Mouse (Mus musculus): ENCODE measurements around the gene Zfp442. TPM values are rescaled to one million over a fixed set of nuclear protein-coding genes. Genes with fewer than 3 reads are reported as not detected.

Gene Zfp442
- 2.9 to 4.1 TPM (median 3.8 TPM) in 4 replicates for total RNA-seq (2023; ENCODE audit: inconsistent age)

DNA sequence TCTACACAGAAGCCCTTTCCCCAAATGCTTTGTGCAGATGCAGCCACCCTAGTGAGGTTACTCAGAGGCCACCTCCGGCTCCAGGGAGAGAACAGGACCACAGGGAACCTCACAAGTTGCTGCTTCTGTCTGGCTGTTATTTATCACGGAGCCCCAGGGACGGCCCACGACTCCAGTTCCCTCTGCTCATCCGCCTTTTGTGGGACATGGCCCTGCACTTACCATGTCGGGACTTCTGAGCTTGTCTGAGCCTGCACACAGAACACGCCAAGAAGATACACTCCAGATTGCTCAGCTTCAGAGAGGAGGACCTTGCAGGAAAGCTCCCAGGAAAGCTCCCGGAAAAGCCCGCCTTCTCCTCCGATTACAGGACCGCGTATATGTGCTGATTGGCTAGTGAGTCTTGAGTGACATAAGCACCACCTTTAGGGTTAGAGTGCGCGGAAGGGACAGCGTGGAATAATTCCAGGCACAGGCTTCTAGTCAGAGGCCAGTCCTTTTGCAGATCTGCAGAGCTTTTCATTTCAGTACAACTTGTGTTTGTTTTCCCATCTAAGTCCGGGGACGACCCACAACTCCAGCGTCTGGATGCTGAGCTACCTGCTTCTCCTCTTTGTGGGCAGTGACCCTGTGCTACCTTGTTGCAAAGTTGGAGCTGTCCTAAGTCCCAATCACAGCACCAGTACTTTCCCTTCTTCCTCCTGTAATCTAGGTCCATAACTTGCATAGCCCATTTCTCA, at the start of gene Zfp442:
TSS of gene Zfp442 (minus strand) at position 307 of the 740 bp plus-strand sequence.

DNA sequence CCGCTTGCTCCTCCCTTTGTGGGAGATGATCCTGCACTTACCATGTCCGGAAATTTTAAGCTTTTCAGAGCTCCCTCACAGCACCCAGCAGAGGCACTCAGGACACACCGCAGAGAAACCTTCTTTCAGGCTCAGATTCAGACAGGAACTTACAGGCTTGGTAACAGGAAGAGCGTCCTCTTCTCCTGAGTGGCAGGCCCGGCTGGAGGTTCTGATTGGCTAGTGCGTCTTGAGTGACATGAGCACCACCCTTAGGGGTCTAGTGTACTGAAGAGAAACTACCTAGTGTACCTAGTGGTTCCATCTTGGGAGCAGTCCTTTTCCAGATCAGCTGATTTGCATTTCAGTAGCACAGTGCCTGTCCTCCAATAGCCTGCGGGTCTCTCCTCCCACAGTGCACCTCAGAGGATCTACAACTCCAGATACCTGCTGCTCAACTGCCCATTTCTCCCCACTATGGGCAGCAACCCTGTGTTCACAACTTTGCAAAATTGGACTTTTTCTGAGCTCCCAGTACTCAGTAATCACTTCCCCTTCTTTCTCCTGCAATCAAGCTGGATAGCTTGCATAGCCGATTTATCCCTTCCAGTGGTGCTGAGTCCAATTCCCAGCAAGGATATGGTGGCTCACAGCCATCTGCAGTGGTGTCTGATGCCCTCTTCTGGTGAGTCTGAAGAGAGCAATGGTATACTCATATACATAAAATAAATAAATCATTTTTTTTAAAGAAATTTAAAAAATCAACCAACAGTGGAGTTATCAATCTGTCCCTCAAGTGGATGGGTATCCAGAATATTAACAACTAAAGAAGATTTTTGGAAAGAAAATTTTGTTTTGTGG, 33.9 kb upstream of the Zfp442 start, which contains the start of gene Zfp345:
TSS of gene Zfp345 (minus strand) at position 153 of the 840 bp plus-strand sequence.

DNA sequence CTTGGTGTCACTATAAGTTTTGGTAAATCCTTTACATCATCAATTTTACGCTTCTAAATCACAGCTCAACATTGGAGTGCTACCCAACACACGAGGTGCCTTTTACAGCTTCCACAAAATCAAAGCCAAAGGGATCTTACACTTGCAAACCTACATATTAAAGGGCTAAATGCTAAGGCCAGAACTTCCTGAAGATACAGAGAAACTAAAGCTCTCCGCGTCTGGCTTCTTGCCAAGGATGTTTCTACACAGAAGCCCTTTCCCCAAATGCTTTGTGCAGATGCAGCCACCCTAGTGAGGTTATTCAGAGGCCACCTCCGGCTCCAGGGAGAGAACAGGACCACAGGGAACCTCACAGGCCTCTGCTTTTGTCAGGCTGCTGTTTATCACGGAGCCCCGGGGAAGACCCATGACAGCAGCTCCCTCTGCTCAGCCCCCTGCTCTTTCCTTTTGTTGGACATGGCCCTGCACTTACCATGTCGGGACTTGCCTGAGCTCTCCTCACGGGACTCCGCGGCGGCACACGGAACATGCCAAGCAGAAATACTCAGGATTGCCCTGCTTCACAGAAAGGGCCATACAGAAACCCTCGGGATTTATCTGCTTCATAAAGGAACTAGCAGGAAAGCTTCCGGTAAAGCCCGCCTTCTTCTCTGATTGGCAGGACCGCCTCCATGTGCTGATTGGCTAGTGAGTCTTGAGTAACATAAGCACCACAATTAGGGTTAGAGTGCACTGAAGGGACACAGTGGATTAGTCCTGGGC, 89.0 kb downstream of the Zfp442 start, which contains the start of gene 3300002I08Rik:
TSS of gene 3300002I08Rik (minus strand) at position 653 of the 765 bp plus-strand sequence.

Other genes starting within 250 kb of the Zfp442 start
- gene Zfp937, start 233.4 kb downstream of the Zfp442 start, total RNA-seq (2023; ENCODE audit: inconsistent age): 3.7 to 5.9 TPM (median 4.2 TPM) in 4 replicates
- gene Gm21994, start 195.9 kb downstream of the Zfp442 start, total RNA-seq (2023; ENCODE audit: inconsistent age): 10.6 to 16.2 TPM (median 13.1 TPM) in 4 replicates
- gene Gm14124, start 194.0 kb downstream of the Zfp442 start, total RNA-seq (2023; ENCODE audit: inconsistent age): 0.35 to 0.77 TPM (median 0.42 TPM) in 3 of 4 replicates, not detected in the other
- 5.0 to 10.0 TPM (median 7.5 TPM) in 4 replicates for gene Gm10130, start 127.8 kb downstream of the Zfp442 start, total RNA-seq (2023; ENCODE audit: inconsistent age)
- 4.8 to 6.1 TPM (median 5.6 TPM) in 4 replicates for gene 3300002I08Rik, start 88.7 kb downstream of the Zfp442 start, total RNA-seq (2023; ENCODE audit: inconsistent age)
- gene Zfp345, start 33.6 kb upstream of the Zfp442 start, total RNA-seq (2023; ENCODE audit: inconsistent age): 1.2 to 1.6 TPM (median 1.4 TPM) in 4 replicates
- gene Cst7, start 118.9 kb upstream of the Zfp442 start, total RNA-seq (2023; ENCODE audit: inconsistent age): not detected in 4 replicates
- 20.7 to 26.7 TPM (median 23.1 TPM) in 4 replicates for gene Apmap, start 157.1 kb upstream of the Zfp442 start, total RNA-seq (2023; ENCODE audit: inconsistent age)
- 75.0 to 91.5 TPM (median 83.6 TPM) in 4 replicates for gene Acss1, start 217.0 kb upstream of the Zfp442 start, total RNA-seq (2023; ENCODE audit: inconsistent age)
- gene Vsx1, start 237.9 kb upstream of the Zfp442 start, total RNA-seq (2023; ENCODE audit: inconsistent age): not detected in 4 replicates